Mouse (Mus musculus) heart, postnatal 14 days (tissue): ENCODE measurements around the gene Cfap44. TPM values are rescaled to one million over a fixed set of nuclear protein-coding genes. Genes with fewer than 3 reads are reported as not detected.

ENCODE experiments used
- DNase-seq, 2 experiments: peaks; one replicate each; pipeline ENCODE4 v3.0.0; 2021 to 2022
- intact Hi-C: fragments of 180-260 bp; cut with DNase I; formaldehyde crosslinking; loops from one replicate; pipeline ENCODE4 v1.15.1; 2025
- total RNA-seq, 2 experiments: library from RNA; stranded (reverse); gene quantifications; 2 replicates each; pipeline ENCODE4 v1.2.3; 2021

Cfap44 gene
- total RNA-seq, 2 experiments from 2014 or later: 0.31 TPM; not detected in 1

DNA sequence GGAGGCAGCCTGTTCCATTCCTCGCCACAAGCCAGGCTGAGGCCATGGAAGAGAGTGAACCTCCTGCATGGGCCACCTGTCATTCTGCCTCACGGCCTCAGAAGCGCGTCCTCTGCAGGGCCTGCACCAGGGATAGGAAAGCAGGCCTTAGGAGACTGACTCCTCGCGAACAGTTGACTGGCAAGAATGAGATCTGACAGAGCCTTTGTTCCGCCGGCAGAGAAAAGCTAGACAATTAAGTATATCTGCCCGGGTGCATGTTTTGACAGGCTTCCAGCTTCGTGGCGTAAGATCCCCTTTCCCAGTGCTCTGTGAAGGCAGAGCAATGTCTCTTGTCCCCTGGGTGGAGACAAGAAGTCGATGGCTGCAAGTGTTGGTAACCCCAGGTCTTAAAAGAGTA, 132.1 kb downstream of the Cfap44 start:
- intact Hi-C loops: no loop called here
- DNase-seq: no peak

DNA sequence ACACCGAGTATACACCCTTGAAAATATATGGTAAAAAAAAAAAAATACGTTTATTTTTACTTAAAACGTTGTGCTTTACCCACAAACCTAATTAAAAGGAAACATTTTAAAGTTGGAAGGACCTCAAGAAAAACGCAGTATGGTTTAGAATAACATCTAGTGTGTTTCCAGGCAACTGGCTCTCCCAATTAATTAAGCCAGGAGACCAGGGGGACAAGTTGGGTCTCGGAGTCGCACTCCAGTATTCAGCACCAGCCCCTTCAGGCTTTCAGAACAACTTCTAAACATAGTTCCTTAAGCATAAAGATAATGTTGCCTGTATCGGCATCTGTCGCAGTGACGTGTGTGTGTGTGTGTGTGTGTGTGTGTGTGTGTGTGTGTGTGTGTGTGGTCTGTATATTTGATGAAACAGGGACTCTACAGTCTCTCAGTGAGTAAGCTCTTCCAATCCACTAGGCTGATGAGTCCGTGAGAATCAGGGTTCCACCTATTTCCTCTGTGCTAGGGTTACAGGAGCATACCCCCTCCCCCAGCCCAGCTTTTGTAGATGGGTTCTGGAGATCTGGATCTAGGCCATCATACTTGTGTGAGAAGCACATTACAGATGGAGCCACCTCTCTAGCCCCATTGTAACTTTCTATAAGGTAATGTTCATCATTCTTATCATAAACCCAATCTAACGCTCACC, 132.8 kb downstream of the Cfap44 start:
- intact Hi-C loops: no loop called here
- DNase-seq: no peak

DNA sequence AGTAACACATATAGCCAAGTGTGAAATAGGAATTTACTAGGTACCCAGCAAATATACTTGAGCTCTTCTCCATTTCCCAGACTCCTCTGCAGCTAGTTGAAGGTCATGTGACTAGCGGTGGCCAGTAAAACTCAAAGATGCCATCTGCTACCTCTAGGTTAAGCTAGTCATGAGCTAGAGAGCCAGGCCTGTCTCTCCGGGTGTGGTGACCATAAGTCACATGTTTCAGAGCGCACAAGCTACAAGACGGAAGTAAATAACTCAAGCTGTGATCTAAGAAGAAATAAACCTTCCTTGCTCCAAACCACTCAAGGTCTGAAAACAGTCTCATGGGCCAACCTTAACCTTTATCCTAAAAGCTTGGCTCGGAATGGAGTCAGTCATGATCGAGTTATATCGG, 134.4 kb downstream of the Cfap44 start:
- DNase-seq: no peak
- intact Hi-C loops: no loop called here

DNA sequence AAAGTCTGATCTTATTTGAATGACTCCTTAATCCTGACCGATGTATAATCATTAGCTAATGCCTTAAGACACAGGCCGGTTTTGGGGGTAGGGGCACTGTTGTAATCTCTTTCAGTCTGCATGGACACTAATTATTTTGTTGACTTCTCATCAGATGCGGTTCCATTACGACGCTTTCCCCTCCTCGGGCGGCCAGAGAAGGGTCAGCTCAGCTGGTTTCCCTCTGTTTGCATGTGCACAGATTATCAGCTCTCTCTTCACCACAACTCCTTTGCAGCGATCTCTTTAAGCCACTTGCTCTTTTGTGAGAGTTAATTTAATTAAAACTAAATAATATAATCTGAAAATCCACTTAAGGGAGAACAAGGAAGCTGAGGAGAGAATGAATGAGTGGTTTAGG, 135.1 kb downstream of the Cfap44 start:
- intact Hi-C loops: no loop called here
- DNase-seq: no peak

DNA sequence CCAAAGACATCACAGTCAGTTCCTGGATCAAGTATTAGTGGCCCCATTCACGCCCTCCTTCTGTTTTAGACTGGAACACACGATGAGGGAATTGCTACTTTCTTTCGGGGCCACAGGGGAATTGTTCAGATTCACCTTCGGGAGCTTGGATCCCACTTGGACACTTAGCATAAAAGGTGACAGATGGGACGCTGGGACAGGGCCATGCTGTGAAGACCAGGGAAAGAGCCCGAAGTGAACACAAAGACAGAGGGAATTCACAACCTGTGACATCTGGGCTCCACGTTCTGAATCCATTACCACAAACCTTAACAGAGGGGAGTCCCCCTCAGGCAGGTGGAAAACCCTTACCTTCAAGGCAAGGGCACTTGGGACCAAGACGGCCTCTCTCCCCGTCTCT, 135.6 kb downstream of the Cfap44 start:
- intact Hi-C loops: no loop called here
- no peak for DNase-seq

DNA sequence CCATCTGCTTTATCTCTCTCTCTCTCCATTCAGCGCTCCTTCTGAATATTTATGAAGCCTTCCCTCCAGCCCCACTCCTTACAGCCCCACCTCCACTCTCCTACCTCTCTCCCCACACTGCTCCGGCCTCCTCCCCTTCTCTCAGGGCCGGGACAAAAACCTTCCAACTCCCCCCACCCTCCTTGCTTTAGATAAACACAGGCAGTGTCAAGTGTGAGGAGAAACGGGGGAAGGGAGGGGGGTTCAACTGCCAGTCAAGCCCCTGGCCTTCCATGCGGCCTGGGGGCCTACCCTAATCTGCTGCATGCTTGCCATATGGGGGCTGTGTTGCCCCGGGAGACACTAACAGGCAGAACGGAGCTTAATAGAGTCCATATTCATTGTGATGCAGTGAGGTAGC, 136.2 kb downstream of the Cfap44 start:
- intact Hi-C loops: no loop called here
- DNase-seq: no peak

DNA sequence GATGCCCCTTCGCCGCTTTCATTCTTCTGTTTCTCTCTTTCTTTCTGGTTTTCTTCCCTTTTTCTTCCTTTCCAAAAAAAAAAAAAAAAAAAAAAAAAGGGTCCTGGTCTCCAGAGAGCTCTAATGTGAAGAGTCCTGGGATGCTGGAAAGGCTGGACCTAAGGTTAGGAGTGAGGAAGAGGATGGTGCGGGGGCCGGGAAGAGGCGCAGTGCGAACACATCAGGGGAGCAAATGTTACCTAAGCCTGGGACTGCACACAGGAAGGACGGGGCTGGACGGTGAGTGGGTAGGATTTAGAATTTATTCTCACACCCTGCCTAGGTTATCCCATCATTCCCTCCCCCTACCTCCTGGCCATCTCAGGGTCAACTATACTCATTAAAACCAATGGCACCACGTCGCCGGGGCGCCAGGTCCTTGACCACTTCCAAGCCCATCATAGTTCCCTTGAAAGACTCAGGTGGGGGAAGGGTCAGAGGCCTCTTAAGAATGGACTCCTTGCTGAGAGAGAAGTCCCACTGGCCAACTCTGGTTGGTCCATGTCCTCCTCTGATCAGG, 136.7 kb downstream of the Cfap44 start:
- intact Hi-C loops: no loop called here
- no peak for DNase-seq

Other genes with a start within 250 kb of the Cfap44 start
- gene Usf3, start 221.6 kb upstream of the Cfap44 start, total RNA-seq: 10 to 100 TPM; 21.0 to 22.3 TPM
- gene Sidt1, start 61.6 kb upstream of the Cfap44 start, total RNA-seq: under 1 TPM; 0.49 to 0.74 TPM
- 10 to 100 TPM in 1 of 2 experiments, 1 to 10 TPM in 1; 8.8 to 10.0 TPM for gene Spice1, start 47.7 kb upstream of the Cfap44 start, total RNA-seq
- 1 to 10 TPM; 7.1 to 8.6 TPM for gene Boc, start 164.1 kb downstream of the Cfap44 start, total RNA-seq